Mouse (Mus musculus) adrenal gland, adult 18-20 months (tissue): ENCODE measurements around the gene Folr1. TPM values are rescaled to one million over a fixed set of nuclear protein-coding genes. Genes with fewer than 3 reads are reported as not detected.

Experiments used
- DNase-seq, 2 experiments: peaks; one replicate each; pipeline ENCODE4 v3.0.0; 2021 to 2022; ENCODE audit warnings: low spot score in 2 of 2
- microRNA-seq, 2 experiments: library from miRNA; unstranded; fragments of <30 nt; microRNA quantifications; one replicate each; pipeline ENCODE4 v1.2.0; 2021; ENCODE audit warnings: borderline number of aligned reads in 2 of 2
- total RNA-seq, 2 experiments: library from RNA; stranded (reverse); gene quantifications; 1 replicate in 1 of 2; 2 replicates in 1 of 2; pipeline ENCODE4 v1.2.3; 2021

The Folr1 gene
- total RNA-seq, 2 experiments from 2014 or later: 5.0 TPM; not detected in 1

DNA sequence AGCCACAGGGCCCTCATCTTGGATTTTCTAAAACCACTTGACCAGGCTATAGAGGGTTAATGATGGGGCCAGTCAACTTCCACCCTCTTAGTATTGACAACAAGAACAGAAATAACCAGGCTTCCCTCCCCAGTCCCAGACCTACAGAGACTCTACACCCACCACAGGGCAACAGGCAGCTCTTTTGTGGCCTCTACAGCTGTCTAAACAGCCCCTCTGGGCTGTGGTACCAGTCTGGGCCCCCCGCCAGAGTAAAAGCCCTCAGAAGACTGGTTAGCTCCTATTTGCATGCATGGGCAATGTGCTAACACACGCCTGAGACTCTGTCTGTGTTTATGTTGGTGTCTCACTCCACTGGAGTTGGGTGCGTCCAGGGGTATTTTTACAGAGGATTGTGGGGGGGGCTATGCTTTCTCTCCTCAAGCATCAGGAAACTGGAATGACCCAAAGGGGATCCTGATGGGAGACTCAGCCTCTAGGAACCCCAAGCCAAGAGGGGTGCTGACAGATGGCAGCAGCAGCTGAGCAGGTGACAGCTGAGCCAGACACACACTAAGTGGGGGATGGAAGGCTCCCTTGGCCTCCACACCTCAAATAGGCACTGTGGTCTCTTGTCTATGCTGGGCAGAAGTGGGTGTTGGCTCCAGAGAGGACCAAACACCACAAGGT lies 36.5 kb downstream of the Folr1 start:
- DNase-seq: no peak

DNA sequence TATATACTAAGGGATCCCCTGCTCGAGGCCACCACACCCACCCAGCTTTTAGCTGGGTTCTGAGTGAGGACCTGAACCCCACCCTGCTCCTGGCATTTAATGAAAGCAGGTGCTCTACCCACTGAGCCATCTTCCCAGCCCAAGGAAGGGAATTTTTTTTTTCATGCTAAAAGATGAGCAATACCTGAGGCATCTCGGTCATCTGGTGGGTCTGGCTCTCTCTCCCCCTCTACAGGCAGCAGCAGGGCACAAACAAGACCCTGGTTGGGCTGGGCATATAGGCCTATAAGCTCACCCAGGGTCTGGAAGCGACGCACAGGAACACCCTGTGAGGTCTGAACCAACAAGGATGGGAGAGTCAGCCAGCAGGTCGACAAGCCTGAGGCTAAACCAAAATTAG lies 37.2 kb downstream of the Folr1 start:
- DNase-seq: no peak

DNA sequence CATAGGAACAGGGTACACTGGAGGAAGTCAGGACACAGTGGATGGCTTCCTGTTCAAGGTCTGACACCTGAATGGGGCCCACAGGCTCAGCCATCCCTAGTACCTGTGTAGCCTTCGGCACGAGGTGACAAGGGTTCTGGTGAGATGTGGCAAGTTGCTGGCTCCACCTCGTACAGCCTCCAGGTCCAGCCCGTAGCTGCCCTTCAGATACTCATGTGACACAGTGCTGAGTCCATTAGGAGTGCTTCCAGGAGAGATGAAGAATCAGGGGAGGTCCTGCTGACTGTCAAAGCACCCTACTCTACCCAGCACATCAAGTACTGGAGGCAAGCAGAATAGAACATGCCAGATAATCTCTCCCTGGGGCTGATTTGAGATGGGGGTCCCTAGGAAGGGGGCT lies 38.2 kb downstream of the Folr1 start:
- DNase-seq: no peak

DNA sequence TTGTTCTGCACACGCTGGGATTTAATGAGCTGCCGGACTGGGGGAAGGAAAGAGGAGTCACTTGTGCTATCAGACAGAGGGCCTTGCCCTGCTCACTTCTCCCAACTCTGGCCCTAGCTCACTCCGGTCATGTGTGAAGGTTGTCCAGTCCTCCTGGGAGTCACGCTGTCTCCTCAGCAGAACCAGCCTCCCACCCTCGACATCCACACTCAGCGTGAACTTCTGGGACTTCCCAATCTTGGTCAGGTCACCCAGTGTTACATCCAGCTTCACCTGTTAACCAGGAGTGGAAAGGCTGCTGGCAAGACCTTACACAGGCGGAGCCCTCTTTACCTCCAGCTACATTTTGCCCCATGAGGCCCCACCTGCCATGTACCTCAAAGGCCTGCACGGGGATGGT lies 39.2 kb downstream of the Folr1 start:
- no peak for DNase-seq

DNA sequence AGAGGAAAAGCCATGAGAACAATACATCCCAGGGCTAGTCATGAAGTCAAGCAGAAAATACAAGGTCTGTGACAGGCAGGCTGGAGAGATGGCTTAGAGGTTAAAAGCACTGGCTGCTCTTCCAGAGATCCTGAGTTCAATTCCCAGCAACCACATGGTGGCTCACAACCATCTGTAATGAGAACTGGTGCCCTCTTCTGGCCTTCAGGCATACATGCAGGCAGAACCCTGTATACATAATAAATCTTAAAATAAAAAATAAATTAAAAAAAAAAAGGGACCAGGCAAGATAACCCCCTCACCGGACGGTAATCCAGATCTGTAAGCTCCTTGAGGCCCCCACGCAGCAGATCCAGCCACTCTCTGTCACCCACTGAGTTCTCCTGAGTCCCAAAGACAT lies 40.2 kb downstream of the Folr1 start:
- no peak for DNase-seq

DNA sequence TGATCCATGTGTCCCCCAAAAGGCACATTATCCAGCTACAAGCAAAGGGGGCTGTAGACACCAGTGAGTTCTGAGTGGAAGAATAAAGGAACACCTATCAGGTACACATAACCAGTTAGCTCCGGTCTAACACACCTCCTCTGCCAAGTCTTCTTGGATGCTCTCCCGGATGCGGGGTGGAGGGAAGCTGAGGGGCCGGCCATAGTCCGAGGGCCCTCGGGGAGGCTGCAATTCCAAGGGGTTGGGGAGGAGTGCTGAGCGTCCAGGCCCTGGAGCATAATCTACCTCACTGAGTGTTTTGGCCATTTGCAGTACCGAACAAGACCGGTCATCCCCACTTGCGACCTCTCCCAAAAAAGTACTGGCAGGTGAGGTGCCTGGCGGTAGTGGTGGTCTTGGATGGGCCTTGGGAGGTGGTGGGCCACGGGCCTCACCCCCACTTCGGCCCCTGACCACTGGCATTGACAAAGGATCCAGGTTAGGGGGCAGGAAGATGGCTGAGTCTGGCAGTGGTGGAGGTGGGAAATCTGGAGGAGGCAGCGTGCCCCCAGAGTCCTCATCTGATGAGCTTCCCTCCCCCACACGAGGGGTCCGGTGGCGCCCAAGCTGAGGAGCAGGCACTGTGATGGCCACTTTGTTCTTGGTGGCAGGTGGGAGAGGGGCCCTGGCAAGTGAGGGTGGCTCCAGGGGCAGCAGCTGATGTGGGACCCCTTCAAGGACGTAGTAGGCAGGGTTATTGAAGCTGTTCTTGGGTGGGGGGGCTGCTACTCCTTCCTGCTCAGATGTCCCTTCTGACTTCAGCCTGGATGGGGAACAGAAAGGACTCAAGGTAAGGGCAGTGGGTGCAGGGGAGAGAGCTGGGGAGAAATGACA lies 46.6 kb downstream of the Folr1 start:
- DNase-seq: no peak

DNA sequence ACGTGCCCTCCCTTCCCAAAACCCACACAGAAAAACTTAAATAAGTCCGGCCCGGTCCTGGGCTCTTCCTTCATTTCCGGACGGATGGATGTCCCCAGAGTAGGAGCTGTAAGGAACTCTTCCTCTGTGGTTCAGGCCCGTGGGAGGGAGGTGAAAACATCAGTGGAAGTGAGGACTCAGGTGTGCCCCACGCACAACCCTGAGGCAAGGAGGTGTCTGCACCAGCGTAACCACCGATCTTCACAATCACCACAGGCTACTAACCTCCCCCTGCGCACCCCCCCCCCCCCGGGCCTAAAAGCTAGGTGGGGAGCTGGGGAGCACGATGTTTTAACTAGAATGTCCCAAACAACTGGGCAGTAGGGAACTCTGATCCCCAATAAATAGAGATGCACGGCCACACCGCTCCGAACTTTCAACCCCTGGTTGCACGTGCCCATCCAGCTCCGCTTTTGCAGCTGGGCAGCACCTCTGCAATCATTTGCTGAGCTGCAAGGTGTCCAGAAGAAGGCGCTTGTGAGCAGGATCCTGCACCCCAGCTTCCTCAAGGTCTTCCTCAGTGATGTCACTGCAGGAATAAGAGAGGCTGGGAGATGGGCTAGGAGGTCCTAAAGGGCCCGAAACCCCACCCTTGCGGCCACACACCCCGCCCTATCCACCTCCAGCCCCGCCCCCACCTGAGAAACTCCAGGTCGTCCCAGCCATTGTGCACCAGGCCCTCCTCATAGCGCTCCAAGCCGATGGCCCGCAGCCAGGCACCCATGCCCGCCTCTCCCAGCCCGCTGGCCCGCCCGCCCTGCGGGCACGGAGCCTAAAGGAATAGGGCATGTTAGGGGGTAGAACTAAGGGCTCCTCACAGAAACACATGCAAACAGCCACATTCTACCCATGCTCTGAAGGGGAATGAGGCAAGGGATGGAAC lies 47.5 kb downstream of the Folr1 start:
- peak in 1 of 2 experiments; percentile 49 for DNase-seq

DNA sequence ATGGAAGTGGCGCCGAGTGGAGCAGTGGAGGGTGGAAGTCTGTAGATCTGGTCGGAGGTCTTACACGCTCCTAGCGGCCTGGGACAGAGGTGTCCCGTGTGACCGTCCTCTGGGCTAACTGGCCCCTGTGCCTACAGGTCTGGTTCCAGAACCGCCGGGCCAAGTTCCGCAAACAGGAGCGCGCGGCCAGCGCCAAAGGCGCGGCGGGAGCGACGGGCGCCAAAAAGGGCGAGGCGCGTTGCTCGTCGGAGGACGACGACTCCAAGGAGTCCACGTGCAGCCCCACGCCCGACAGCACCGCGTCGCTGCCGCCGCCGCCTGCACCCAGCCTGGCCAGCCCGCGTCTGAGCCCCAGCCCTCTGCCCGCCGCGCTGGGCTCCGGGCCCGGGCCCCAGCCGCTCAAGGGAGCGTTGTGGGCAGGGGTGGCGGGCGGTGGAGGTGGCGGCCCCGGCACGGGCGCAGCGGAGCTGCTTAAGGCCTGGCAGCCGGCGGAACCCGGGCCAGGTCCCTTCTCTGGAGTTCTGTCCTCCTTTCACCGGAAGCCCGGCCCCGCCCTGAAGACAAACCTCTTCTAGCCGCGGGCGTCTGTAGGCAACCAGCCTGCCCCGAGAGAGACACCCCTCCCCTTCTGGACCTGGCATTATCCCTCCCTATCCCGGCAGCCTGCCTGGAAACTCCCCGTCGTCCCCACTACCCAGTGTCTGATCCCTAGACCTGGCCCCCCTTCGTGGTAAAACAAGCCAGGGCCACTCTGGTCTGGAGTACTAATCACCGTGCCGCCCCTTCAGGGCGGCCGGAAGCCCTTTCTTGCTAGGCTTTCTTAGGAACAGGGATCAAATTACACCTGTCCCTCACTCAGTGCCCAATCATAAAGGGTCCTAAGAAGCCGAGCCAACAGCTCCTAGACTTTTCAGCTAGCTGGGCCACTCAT lies 48.8 kb downstream of the Folr1 start:
- peak; percentile 45 to 47 for DNase-seq

DNA sequence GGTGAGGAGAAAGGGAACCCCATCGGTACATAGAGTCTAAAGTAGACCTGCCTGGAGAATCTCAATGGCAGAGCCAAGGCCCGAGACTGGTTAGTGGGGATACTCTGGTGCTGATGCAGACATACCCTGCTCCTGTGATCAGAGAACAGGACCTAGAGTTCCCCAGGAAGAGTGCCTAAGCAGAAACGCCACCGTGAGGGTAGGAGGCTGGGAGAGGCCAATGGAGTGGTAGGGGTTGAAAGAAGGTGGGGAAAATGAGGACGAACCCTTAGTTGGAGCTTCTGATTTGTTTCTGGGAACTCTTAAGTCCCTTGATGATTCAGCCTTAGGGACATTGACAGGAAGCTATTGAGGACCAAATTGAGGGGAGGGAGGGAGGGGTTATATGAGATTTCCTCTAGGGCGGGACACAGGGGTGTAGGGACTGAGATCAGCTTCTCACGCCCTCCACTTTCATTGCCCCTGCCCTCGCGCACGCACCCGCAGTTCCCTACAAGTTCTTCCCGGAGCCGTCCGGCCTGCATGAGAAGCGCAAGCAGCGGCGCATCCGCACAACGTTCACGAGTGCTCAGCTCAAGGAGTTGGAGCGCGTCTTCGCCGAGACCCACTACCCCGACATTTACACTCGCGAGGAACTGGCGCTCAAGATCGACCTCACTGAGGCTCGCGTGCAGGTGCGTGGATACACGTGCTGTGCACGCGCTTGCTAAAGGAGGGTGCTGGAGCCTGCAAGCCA lies 50.1 kb downstream of the Folr1 start:
- DNase-seq: no peak

DNA sequence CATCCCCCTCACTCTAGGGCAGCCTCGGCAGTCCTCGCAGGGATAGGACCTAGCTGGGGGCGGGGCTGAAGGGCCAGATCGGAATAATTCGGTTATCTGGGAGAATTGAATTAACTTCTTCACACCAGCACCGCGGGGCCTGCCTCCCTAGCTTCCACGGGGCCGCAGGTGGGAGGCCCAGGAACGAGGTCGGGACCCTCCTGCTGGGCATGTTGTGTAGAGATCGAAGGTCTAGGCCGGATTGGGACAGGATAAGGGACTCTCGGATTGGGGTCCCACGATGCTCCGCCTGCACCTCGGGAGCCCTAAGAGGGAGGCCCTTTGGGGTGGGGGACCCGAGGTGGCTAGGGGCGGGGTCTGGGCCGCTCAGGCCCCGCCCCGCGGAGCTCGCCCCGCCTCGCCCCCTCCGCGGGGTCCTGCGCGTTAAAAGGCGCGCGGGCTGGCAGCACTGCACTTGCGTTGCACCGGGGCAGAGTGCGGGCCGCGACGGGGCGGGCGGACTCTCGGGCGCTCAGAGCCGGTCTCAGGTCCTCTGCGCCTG lies 52.7 kb downstream of the Folr1 start, which contains the start of gene Phox2a:
Gene Phox2a (plus strand): TSS at position 453 of the 541 bp plus-strand sequence.
- DNase-seq: no peak

Small RNAs within 50 kb of the gene (microRNA-seq; reads per million reads assigned to microRNA genes)
- gene Gm22655: 0 reads per million in 2 experiments

Other genes starting within 250 kb of the Folr1 start
- gene Clpb, start 207.2 kb downstream of the Folr1 start, total RNA-seq: 100 to 1,000 TPM in 1 of 2 experiments, 10 to 100 TPM in 1; 90.8 to 113 TPM
- gene Phox2a, start 52.5 kb downstream of the Folr1 start, total RNA-seq: 10 to 100 TPM; 17.9 to 29.5 TPM
- 10 to 100 TPM; 79.2 to 81.5 TPM for gene Inppl1, start 32.6 kb downstream of the Folr1 start, total RNA-seq
- 1 to 10 TPM; 2.3 to 9.5 TPM for gene Folr2, start 13.6 kb downstream of the Folr1 start, total RNA-seq
- 10 to 100 TPM; 27.4 to 35.2 TPM for gene Anapc15, start 7.1 kb downstream of the Folr1 start, total RNA-seq
- 100 to 1,000 TPM in 1 of 2 experiments, 10 to 100 TPM in 1; 95.1 to 109 TPM for gene Lamtor1, start 35.1 kb upstream of the Folr1 start, total RNA-seq
- gene Tomt, start 35.6 kb upstream of the Folr1 start, total RNA-seq: not detected
- gene Lrrc51, start 63.1 kb upstream of the Folr1 start, total RNA-seq: 10 to 100 TPM; 12.2 to 13.9 TPM
- 100 to 1,000 TPM; 141 to 160 TPM for gene Numa1, start 63.3 kb upstream of the Folr1 start, total RNA-seq
- 10 to 100 TPM in 1 of 2 experiments, 1 to 10 TPM in 1; 8.4 to 12.5 TPM for gene Il18bp, start 147.9 kb upstream of the Folr1 start, total RNA-seq
- 10 to 100 TPM; 38.5 to 38.7 TPM for gene Rnf121, start 194.7 kb upstream of the Folr1 start, total RNA-seq
- gene Xndc1, start 194.7 kb upstream of the Folr1 start, total RNA-seq: 10 to 100 TPM; 11.6 to 12.6 TPM
- under 1 TPM; 0.89 to 0.99 TPM for gene Xntrpc, start 194.9 kb upstream of the Folr1 start, total RNA-seq
- not detected for gene Trpc2, start 212.3 kb upstream of the Folr1 start, total RNA-seq
- under 1 TPM in 1 of 2 experiments, not detected in 1; 0.29 TPM for gene Art1, start 231.0 kb upstream of the Folr1 start, total RNA-seq
- not detected for gene Art5, start 238.7 kb upstream of the Folr1 start, total RNA-seq
- gene Chrna10, start 246.0 kb upstream of the Folr1 start, total RNA-seq: not detected